Mouse (Mus musculus): ENCODE results near the gene Daglb. TPM values are rescaled to one million over a fixed set of nuclear protein-coding genes. Genes with fewer than 3 reads are reported as not detected.

The Daglb gene
- polyA plus RNA-seq, 1 experiment from 2014 or later: 21.7 TPM

Other genes with a start within 250 kb of the Daglb start
- 0.15 TPM in 1 of 2 replicates, not detected in the other for gene Spdye4a, start 237.7 kb upstream of the Daglb start, polyA plus RNA-seq (2014; fragmentation: Nextera tagmentation; extraction: Ambion mirVana)
- 24.0 and 31.0 TPM in 2 replicates for gene Zfp12, start 229.4 kb upstream of the Daglb start, polyA plus RNA-seq (2014; fragmentation: Nextera tagmentation; extraction: Ambion mirVana)
- 5.2 and 7.0 TPM in 2 replicates for gene Zfp316, start 194.6 kb upstream of the Daglb start, polyA plus RNA-seq (2014; fragmentation: Nextera tagmentation; extraction: Ambion mirVana)
- 0.17 and 0.29 TPM in 2 replicates for gene Zfp853, start 171.0 kb upstream of the Daglb start, polyA plus RNA-seq (2014; fragmentation: Nextera tagmentation; extraction: Ambion mirVana)
- gene E130309D02Rik, start 149.2 kb upstream of the Daglb start, polyA plus RNA-seq (2014; fragmentation: Nextera tagmentation; extraction: Ambion mirVana): 20.1 and 29.0 TPM in 2 replicates
- 81.2 and 84.9 TPM in 2 replicates for gene Zdhhc4, start 135.3 kb upstream of the Daglb start, polyA plus RNA-seq (2014; fragmentation: Nextera tagmentation; extraction: Ambion mirVana)
- gene Grid2ip, start 107.2 kb upstream of the Daglb start, polyA plus RNA-seq (2014; fragmentation: Nextera tagmentation; extraction: Ambion mirVana): 0.24 and 0.44 TPM in 2 replicates
- 114 and 146 TPM in 2 replicates for gene Kdelr2, start 60.7 kb upstream of the Daglb start, polyA plus RNA-seq (2014; fragmentation: Nextera tagmentation; extraction: Ambion mirVana)
- 454 and 468 TPM in 2 replicates for gene Rac1, start 63.5 kb downstream of the Daglb start, polyA plus RNA-seq (2014; fragmentation: Nextera tagmentation; extraction: Ambion mirVana)
- gene Cyth3, start 157.9 kb downstream of the Daglb start, polyA plus RNA-seq (2014; fragmentation: Nextera tagmentation; extraction: Ambion mirVana): 35.3 and 42.6 TPM in 2 replicates